Mouse (Mus musculus) heart, embryonic 16.5 days (tissue): ENCODE measurements at regions not wholly inside any gene's neighbourhood (a gene's known extent, or its start where the extent isn't known, plus 50 kb on each side); places are given as distances from the start of the nearest gene placed in this dataset.

Experiments
- ATAC-seq: fragments of 200-750 bp; cut with Nextera tagmentation; replicated peaks from 2 replicates; pipeline ENCODE4 v1.8.0; 2017; ENCODE audit warnings: moderate number of reproducible peaks; ENCODE audit not compliant: insufficient read depth, low FRiP score; ENCODE audit errors: extremely low read depth
- H3K27ac ChIP-seq: fragments of 300-500 bp; sonication (generic); 2 replicates; pipeline ENCODE4 v1.5.1; 2014; ENCODE audit warnings: mild to moderate bottlenecking, low read length, control low read depth, moderate library complexity
- H3K27me3 ChIP-seq: fragments of 300-500 bp; sonication (generic); 2 replicates; pipeline ENCODE4 v1.6.1; 2014; ENCODE audit warnings: low read length, mixed read lengths; ENCODE audit not compliant: control insufficient read depth, insufficient read depth
- H3K36me3 ChIP-seq: fragments of 300-500 bp; sonication (generic); 2 replicates; pipeline ENCODE4 v1.6.1; 2014; ENCODE audit not compliant: control insufficient read depth, insufficient read depth
- H3K4me1 ChIP-seq: fragments of 300-500 bp; sonication (generic); 2 replicates; pipeline ENCODE4 v1.6.1; 2014; ENCODE audit warnings: low read length, mixed read lengths; ENCODE audit not compliant: control insufficient read depth, insufficient read depth
- H3K4me2 ChIP-seq: fragments of 300-500 bp; sonication (generic); 2 replicates; pipeline ENCODE4 v1.6.1; 2014; ENCODE audit warnings: low read depth, mild to moderate bottlenecking, control low read depth, low read length
- H3K4me3 ChIP-seq: fragments of 300-500 bp; sonication (generic); 2 replicates; pipeline ENCODE4 v1.5.1; 2014; ENCODE audit warnings: mild to moderate bottlenecking, control low read depth, low read length
- H3K9ac ChIP-seq: fragments of 300-500 bp; sonication (generic); 2 replicates; pipeline ENCODE4 v1.6.1; 2014; ENCODE audit warnings: low read length, control low read depth
- H3K9me3 ChIP-seq: fragments of 300-500 bp; sonication (generic); replicated peaks from 2 replicates; pipeline ENCODE4 v1.6.1; 2016; ENCODE audit warnings: low read length; ENCODE audit not compliant: control insufficient read depth
- WGBS: fragments of 180-500 bp; shearing (Covaris S2); extraction: QIAGEN DNeasy Blood & Tissue Kit; methylation state at CpG from one replicate; pipeline ENCODE4 v1.1.7; 2014; 5-methylcytosine and 5-hydroxymethylcytosine counted together

- Histone ChIP-seq H3K9me3 (peaks cover 4% of the 10 kb centered on the region), H3K4me2 (no peak overlapping the region), H3K4me1 (peaks cover 5% of the 10 kb centered on the region; the same call in 1 of the 2 replicates), H3K27me3 (no peaks in the 10 kb centered on the region), H3K9ac (no peak overlapping the region), H3K27ac (peak overlapping the region; percentile 14; the same call in 1 of the 2 replicates), H3K36me3 (no peaks in the 10 kb centered on the region), H3K4me3 (no peak overlapping the region)
- ATAC-seq = no peak
- 76% methylated on average over 2 of the region's 2 CpGs for WGBS
Measured at GRCm38 (mm10) chr17:88330129-88330528, 110.4 kb upstream of the Foxn2 start.

GRCm38 (mm10) chr17:88333816-88334215 is 106.7 kb upstream of the Foxn2 start:
- H3K4me3 ChIP-seq = no peak overlapping the region
- 71% methylated on average over 4 of the region's 4 CpGs for WGBS
- no peak overlapping the region for H3K4me2 ChIP-seq
- H3K9me3 ChIP-seq = peaks cover 4% of the 10 kb centered on the region
- no peaks in the 10 kb centered on the region for H3K27me3 ChIP-seq
- H3K36me3 ChIP-seq = no peaks in the 10 kb centered on the region
- no peak overlapping the region for H3K27ac ChIP-seq
- no peak for ATAC-seq
- peaks cover 5% of the 10 kb centered on the region; the same call in 1 of the 2 replicates for H3K4me1 ChIP-seq
- no peak overlapping the region for H3K9ac ChIP-seq

GRCm38 (mm10) chr17:88335271-88335670 is 105.2 kb upstream of the Foxn2 start:
- no peaks in the 10 kb centered on the region for H3K27me3 ChIP-seq
- H3K9ac ChIP-seq = no peak overlapping the region
- H3K9me3 ChIP-seq = peaks cover 4% of the 10 kb centered on the region
- H3K36me3 ChIP-seq = no peaks in the 10 kb centered on the region
- no peak overlapping the region for H3K4me2 ChIP-seq
- H3K27ac ChIP-seq = no peak overlapping the region
- no peaks in the 10 kb centered on the region for H3K4me1 ChIP-seq
- no peak overlapping the region for H3K4me3 ChIP-seq
- no peak for ATAC-seq
- 86% methylated on average over 5 of the region's 5 CpGs for WGBS

- no peak for ATAC-seq
- Histone ChIP-seq H3K4me2 (no peak overlapping the region), H3K27me3 (no peaks in the 10 kb centered on the region), H3K27ac (no peak overlapping the region), H3K4me3 (no peak overlapping the region), H3K36me3 (no peaks in the 10 kb centered on the region), H3K9ac (no peak overlapping the region), H3K9me3 (no peaks in the 10 kb centered on the region), H3K4me1 (peaks cover 3% of the 10 kb centered on the region)
- 34% methylated on average over 3 of the region's 3 CpGs for WGBS
Measured at GRCm38 (mm10) chr17:88336140-88336769, 104.3 kb upstream of the Foxn2 start.

- 73% methylated on average over 8 of the region's 8 CpGs for WGBS
- Histone ChIP-seq H3K4me1 (peaks cover 6% of the 10 kb centered on the region), H3K27me3 (no peaks in the 10 kb centered on the region), H3K27ac (no peak overlapping the region), H3K4me2 (no peak overlapping the region), H3K9me3 (no peaks in the 10 kb centered on the region), H3K9ac (no peak overlapping the region), H3K4me3 (no peak overlapping the region), H3K36me3 (no peaks in the 10 kb centered on the region)
- no peak for ATAC-seq
Measured at GRCm38 (mm10) chr17:88337649-88338404, 102.7 kb upstream of the Foxn2 start.

GRCm38 (mm10) chr17:88341141-88341540 is 99.4 kb upstream of the Foxn2 start:
- no peaks in the 10 kb centered on the region for H3K36me3 ChIP-seq
- 32% methylated on average over 5 of the region's 5 CpGs for WGBS

GRCm38 (mm10) chr17:88341599-88341998 is 98.9 kb upstream of the Foxn2 start:
- no peaks in the 10 kb centered on the region for H3K27me3 ChIP-seq
- H3K9me3 ChIP-seq = no peaks in the 10 kb centered on the region
- no peaks in the 10 kb centered on the region for H3K36me3 ChIP-seq
- WGBS = 39% methylated on average over 5 of the region's 5 CpGs
- no peak overlapping the region for H3K27ac ChIP-seq
- peaks cover 6% of the 10 kb centered on the region for H3K4me1 ChIP-seq
- no peak overlapping the region for H3K4me3 ChIP-seq
- no peak for ATAC-seq
- no peak overlapping the region for H3K9ac ChIP-seq
- no peak overlapping the region for H3K4me2 ChIP-seq

More at GRCm38 (mm10) chr17:88341141-88341540, 99.4 kb upstream of the Foxn2 start:
- no peak overlapping the region for H3K9ac ChIP-seq
- H3K9me3 ChIP-seq = no peaks in the 10 kb centered on the region
- no peak overlapping the region for H3K27ac ChIP-seq
- H3K4me3 ChIP-seq = no peak overlapping the region
- no peaks in the 10 kb centered on the region for H3K27me3 ChIP-seq
- no peak overlapping the region for H3K4me2 ChIP-seq
- peaks cover 6% of the 10 kb centered on the region for H3K4me1 ChIP-seq
- no peak for ATAC-seq

- H3K4me2 ChIP-seq = no peak overlapping the region
- H3K9ac ChIP-seq = no peak overlapping the region
- no peak overlapping the region for H3K27ac ChIP-seq
- no peaks in the 10 kb centered on the region for H3K36me3 ChIP-seq
- ATAC-seq = no peak
- no peak overlapping the region for H3K4me3 ChIP-seq
- no peaks in the 10 kb centered on the region for H3K27me3 ChIP-seq
- peaks cover 6% of the 10 kb centered on the region for H3K4me1 ChIP-seq
- WGBS = 84% methylated on average over 17 of the region's 17 CpGs
- H3K9me3 ChIP-seq = 0 out of 2 replicates have a peak, but pooled peaks cover 4% of the 10 kb centered on the region
Measured at GRCm38 (mm10) chr17:88343091-88343783, 97.3 kb upstream of the Foxn2 start.

- Histone ChIP-seq H3K9me3 (0 out of 2 replicates have a peak, but pooled peaks cover 4% of the 10 kb centered on the region), H3K9ac (no peak overlapping the region), H3K4me3 (no peak overlapping the region), H3K4me1 (peaks cover 6% of the 10 kb centered on the region), H3K36me3 (no peaks in the 10 kb centered on the region), H3K4me2 (no peak overlapping the region), H3K27ac (no peak overlapping the region), H3K27me3 (no peaks in the 10 kb centered on the region)
- no peak for ATAC-seq
- WGBS = 81% methylated on average over 9 of the region's 9 CpGs
Measured at GRCm38 (mm10) chr17:88345433-88345832, 95.1 kb upstream of the Foxn2 start.
